Mouse (Mus musculus) ES-Bruce4 (cell line): ENCODE results near the gene Arl4c. TPM values are rescaled to one million over a fixed set of nuclear protein-coding genes. Genes with fewer than 3 reads are reported as not detected.

Experiments
- H3K27ac ChIP-seq: 2 replicates; pipeline ENCODE4 v1.5.1; 2012; ENCODE audit warnings: low read length, inconsistent platforms; ENCODE audit not compliant: insufficient read depth
- H3K27me3 ChIP-seq: 2 replicates; pipeline ENCODE4 v1.6.1; 2012; ENCODE audit warnings: mild to moderate bottlenecking, low read length, inconsistent platforms; ENCODE audit not compliant: control insufficient read depth, poor library complexity, insufficient read depth, severe bottlenecking
- H3K36me3 ChIP-seq: 2 replicates; pipeline ENCODE4 v1.6.1; 2012; ENCODE audit warnings: inconsistent platforms, mild to moderate bottlenecking, low read length, moderate library complexity; ENCODE audit not compliant: control insufficient read depth, poor library complexity, insufficient read depth, severe bottlenecking
- H3K4me1 ChIP-seq: one replicate; pipeline ENCODE4 v1.8.1; 2011; ENCODE audit warnings: low read length; ENCODE audit not compliant: control insufficient read depth, insufficient read depth
- H3K4me3 ChIP-seq: 2 replicates; pipeline ENCODE4 v1.5.1; 2011; ENCODE audit warnings: low read depth, mild to moderate bottlenecking, low read length
- H3K9ac ChIP-seq: 2 replicates; pipeline ENCODE4 v1.6.1; 2012; ENCODE audit warnings: low read depth, mild to moderate bottlenecking, inconsistent platforms; ENCODE audit not compliant: poor library complexity, severe bottlenecking
- H3K9me3 ChIP-seq: replicated peaks from 2 replicates; pipeline ENCODE4 v1.6.1; 2012; ENCODE audit warnings: mild to moderate bottlenecking, low read length, inconsistent platforms; ENCODE audit not compliant: control insufficient read depth, poor library complexity, insufficient read depth, severe bottlenecking
- CTCF ChIP-seq: IDR thresholded peaks from one replicate; pipeline ENCODE4 v1.8.1; 2011; ENCODE audit warnings: low read depth, low read length
- EP300 ChIP-seq: IDR thresholded peaks from 2 replicates; pipeline ENCODE4 v1.6.1; 2011; ENCODE audit warnings: low read depth, low read length; ENCODE audit not compliant: insufficient read depth
- POLR2A ChIP-seq: IDR thresholded peaks from one replicate; pipeline ENCODE4 v1.8.1; 2011; ENCODE audit warnings: low read length; ENCODE audit not compliant: insufficient read depth
- polyA plus RNA-seq: library from polyadenylated mRNA; stranded (reverse); fragments of >200 nt; gene quantifications from 2 replicates; pipeline ENCODE4 v1.2.4, GENCODE M21; 2011; ENCODE audit warnings: low read depth; ENCODE audit not compliant: missing spikeins, insufficient read depth, insufficient read length

Gene Arl4c
- polyA plus RNA-seq, 1 experiment = 108 TPM

- no peaks in the 10 kb centered on the region for H3K27me3 ChIP-seq
- H3K9ac ChIP-seq = peak overlapping the region; percentile 83
- H3K36me3 ChIP-seq = no peaks in the 10 kb centered on the region
- no peak overlapping the region for H3K27ac ChIP-seq
- no peaks in the 10 kb centered on the region for H3K9me3 ChIP-seq
- peak overlapping the region; percentile 92 for H3K4me3 ChIP-seq
- peaks cover 1% of the 10 kb centered on the region for H3K4me1 ChIP-seq
- TF ChIP-seq EP300 (peak; percentile 60; the same call in 1 of the 2 replicates), POLR2A (no peak)
These were observed 1.9 kb downstream of the Arl4c start for GRCm38 (mm10) chr1:88699856-88700791.

GRCm38 (mm10) chr1:88699401-88699800, 2.6 kb downstream of the Arl4c start:
- H3K27ac ChIP-seq = no peak overlapping the region
- TF ChIP-seq EP300 = no peak
- TF ChIP-seq POLR2A = no peak
- no peak for TF ChIP-seq CTCF
- no peak overlapping the region for H3K9ac ChIP-seq
- no peaks in the 10 kb centered on the region for H3K27me3 ChIP-seq
- H3K9me3 ChIP-seq = no peaks in the 10 kb centered on the region
- peak overlapping the region; percentile 7; the same call in 1 of the 2 replicates for H3K4me3 ChIP-seq
- no peaks in the 10 kb centered on the region for H3K36me3 ChIP-seq
- no peaks in the 10 kb centered on the region for H3K4me1 ChIP-seq

GRCm38 (mm10) chr1:88698926-88699325, 3.1 kb downstream of the Arl4c start:
- no peaks in the 10 kb centered on the region for H3K9me3 ChIP-seq
- no peak overlapping the region for H3K4me3 ChIP-seq
- TF ChIP-seq POLR2A (no peak), CTCF (no peak), EP300 (no peak)
- no peak overlapping the region for H3K27ac ChIP-seq
- no peaks in the 10 kb centered on the region for H3K36me3 ChIP-seq
- H3K27me3 ChIP-seq = no peaks in the 10 kb centered on the region
- no peak overlapping the region for H3K9ac ChIP-seq
- H3K4me1 ChIP-seq = no peaks in the 10 kb centered on the region

GRCm38 (mm10) chr1:88698131-88698530, 3.9 kb downstream of the Arl4c start:
- Histone ChIP-seq H3K27ac (no peak overlapping the region), H3K27me3 (no peaks in the 10 kb centered on the region), H3K4me3 (no peak overlapping the region), H3K36me3 (no peaks in the 10 kb centered on the region), H3K4me1 (no peaks in the 10 kb centered on the region), H3K9me3 (no peaks in the 10 kb centered on the region), H3K9ac (no peak overlapping the region)
- TF ChIP-seq POLR2A (no peak), CTCF (no peak), EP300 (no peak)

DNA sequence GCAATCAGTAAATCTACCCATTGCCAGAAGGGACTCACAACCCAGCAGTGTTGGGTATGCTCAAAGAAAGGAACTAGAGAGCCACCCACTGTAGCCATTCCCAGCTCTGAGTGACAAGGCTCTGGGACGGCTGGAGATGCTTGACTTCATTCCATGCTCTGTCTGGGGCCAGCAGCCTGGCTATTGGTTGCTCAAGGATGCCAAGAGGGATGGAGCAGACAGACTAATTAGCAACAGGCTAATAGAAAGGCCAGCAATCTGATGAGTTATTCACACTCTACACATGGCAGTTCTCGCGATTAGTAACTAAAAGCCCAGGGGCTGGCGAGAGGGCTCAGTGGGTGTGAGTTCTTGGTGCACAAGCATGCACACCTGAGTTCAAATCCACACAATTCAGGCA, 5.6 kb downstream of the Arl4c start:
- no peak overlapping the region for H3K4me3 ChIP-seq
- TF ChIP-seq CTCF = no peak
- TF ChIP-seq EP300 = no peak
- no peaks in the 10 kb centered on the region for H3K9me3 ChIP-seq
- H3K27me3 ChIP-seq = no peaks in the 10 kb centered on the region
- no peak overlapping the region for H3K27ac ChIP-seq
- H3K4me1 ChIP-seq = no peaks in the 10 kb centered on the region
- no peaks in the 10 kb centered on the region for H3K36me3 ChIP-seq
- no peak overlapping the region for H3K9ac ChIP-seq

- TF ChIP-seq CTCF (no peak), POLR2A (no peak), EP300 (no peak)
- Histone ChIP-seq H3K4me3 (no peak overlapping the region), H3K27me3 (no peaks in the 10 kb centered on the region), H3K36me3 (no peaks in the 10 kb centered on the region), H3K27ac (no peak overlapping the region), H3K4me1 (no peaks in the 10 kb centered on the region), H3K9ac (no peak overlapping the region), H3K9me3 (no peaks in the 10 kb centered on the region)
These were observed 7.7 kb downstream of the Arl4c start for GRCm38 (mm10) chr1:88694353-88694752.
